Mouse (Mus musculus) hematopoietic stem cell, adult 5-6 weeks (primary cell): ENCODE measurements at regions not wholly inside any gene's neighbourhood (a gene's known extent, or its start where the extent isn't known, plus 50 kb on each side); places are given as distances from the start of the nearest gene placed in this dataset.
"Not testable (repeated sequence)": the region's sequence is repeated elsewhere in the genome, so short reads cannot be mapped to it uniquely, and the experiment has no call there.

Source experiments
- ATAC-seq, 2 experiments: fragments of 125-278 bp in 1 of 2; replicated peaks in 1 of 2; 2 replicates each; pipeline ENCODE4 v1.8.0; 2016 to 2017; ENCODE audit warnings: inconsistent platforms in 2 of 2, mild to moderate bottlenecking in 2 of 2, moderate number of reproducible peaks in 2 of 2, low read depth in 1 of 2, moderate TSS enrichment in 1 of 2; ENCODE audit not compliant: low FRiP score in 2 of 2, poor library complexity in 2 of 2, severe bottlenecking in 2 of 2, insufficient read depth in 1 of 2, low TSS enrichment in 1 of 2

DNA sequence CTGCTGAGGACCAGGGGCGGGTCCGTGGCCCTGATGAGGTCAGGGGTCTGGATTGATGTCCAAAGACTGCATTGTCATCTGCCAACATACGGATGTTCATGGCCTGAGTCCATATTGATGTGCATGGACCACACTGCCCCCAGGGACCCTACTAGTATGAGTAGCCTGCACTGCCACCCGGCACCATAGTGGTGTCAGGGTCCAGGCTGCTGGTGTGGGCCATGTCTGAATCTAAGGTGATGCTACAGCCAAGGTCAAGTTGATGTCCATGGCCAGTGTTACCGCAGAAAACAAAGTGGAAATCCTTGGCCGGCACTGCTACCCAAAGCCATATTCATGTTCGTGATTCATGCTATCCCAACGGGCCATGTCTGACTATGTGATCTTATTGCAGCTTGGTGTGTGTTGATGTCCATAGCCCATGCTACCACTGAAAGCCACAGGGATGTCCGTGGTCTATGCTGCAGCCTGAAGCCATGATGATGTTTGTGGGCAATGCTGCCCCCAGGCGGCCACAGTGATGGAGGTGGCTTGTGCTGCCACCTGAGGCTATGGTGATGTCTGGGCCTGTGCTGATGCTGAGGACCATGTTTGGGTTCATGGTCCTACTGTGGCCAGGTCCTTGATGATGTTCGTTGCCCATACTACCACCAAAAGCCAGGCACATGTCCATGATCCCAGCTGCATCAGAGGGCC is 130.5 kb downstream of the Iqub start:
- peak; percentile 39 to 53; a peak in 3 of 4 replicates for ATAC-seq

DNA sequence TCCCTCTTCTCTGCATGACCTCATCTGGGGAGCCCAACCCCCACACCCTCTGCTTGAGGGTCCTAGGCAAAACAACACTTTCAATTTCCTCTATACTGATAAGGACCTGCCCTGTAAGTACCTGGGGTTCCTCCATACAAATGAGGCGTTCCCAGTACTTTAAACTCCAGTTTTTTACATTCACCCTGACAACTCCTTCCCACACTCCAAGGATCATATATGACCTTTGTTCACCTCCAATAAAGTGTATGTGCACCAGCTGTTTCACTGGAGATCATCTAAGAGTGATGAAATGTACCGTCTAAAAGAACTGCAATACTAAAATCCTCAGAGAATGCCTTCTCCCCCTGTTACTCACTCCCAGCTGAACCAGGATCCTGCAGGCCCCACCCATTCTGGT is 135.0 kb downstream of the Iqub start:
- no peak for ATAC-seq

DNA sequence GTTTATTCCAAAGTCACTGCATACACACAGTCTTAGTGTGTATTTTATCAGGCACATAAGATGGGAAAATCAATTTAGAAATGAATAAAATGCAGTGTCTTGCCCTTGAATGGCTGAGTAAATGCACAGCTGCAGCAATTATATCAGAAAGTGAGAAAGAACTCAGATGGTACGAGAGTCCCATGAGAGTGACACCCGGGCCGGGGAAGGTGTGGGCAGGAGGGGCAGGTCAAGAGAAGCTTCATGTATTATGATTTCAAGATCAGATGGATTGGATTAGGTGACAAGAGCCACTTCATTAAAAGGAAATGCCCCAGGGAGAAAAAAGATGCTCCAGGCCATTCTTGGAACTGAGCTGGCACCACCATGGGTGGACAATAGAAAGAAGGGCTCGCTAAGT is 138.1 kb downstream of the Iqub start:
- ATAC-seq, result no peak

DNA sequence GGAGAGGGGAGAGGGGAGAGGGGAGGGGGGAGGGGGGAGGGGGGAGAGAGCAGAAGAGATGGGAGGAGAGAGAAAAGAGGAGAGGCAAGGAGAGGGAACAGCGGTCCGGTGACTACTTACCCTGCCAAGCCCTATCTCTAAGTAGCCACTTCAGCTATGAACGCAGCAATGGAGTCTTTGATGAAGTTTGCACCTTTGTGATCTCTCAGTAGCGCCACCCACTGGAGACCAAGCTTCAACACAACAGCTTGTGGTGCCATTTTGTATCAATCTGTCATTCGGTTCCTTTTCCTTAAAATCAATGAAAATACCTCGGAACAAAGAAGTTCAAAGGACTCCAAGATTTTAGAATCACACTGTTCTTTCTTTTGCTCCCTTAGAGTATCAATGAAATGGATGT is 141.7 kb downstream of the Iqub start:
- ATAC-seq, result no peak

DNA sequence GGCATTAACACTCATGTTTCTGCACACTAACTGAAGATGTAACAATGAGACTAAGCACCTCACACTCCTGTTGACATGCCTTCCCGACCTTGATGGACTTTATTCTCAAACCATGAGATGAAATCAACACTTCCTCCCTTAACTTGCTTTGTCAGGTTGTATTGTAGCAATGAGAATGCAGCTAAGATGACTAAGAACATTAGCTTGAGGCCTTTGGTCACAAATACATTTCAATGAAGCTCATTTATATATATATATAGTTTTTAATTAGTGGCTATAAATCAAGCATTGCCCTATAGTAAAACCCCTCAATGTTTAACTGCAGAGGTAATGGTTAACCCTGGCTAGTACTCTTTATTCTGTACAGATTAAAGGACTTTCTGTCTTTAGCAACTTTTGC is 143.2 kb downstream of the Iqub start:
- no peak for ATAC-seq

DNA sequence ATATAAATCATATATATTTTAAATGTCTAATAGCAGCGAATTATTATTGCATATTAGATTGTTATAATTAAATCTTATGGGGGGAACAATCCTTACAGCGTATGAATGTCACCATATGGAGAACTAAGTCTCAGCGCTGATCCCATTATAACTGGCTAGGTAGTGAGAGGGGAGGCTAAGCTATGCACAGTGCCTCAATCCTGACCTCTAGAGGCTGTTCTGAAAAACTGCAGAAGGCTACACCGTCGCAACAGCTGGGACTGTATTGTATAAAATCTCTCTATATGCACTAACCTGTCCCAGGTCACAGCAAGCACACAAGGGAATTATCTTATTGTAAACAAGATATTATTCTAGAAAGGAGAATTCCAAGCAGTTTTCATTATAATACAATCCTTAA is 164.0 kb downstream of the Iqub start:
- peak; percentile 94 to 97 for ATAC-seq

DNA sequence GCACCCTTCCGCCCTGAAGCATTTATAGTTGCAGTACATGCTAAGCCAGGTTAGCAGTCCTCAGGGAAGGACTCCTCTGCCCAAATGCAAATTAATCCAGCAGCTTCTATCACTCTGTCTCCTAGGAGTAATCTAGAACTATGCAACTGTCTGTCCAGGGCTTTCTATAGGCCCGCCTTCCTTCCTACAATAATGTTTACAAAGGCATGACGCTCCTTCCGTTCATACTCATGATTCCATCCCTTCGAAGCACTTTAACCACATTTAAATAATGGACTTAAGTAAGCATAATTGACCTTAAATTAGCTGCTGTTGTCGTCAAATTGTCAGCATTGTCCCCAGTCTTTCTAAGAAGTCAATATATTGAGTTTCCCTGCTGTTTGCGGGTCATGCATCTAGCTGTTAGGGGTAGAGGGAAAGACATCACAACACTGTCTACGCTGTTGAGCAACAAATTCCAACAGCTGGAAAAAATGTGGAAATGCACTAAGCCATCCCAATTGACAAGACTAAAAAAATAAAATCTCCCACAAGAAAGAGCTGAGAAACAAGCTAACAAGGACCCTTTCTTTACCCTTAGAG is 166.3 kb downstream of the Iqub start:
- no peak for ATAC-seq

DNA sequence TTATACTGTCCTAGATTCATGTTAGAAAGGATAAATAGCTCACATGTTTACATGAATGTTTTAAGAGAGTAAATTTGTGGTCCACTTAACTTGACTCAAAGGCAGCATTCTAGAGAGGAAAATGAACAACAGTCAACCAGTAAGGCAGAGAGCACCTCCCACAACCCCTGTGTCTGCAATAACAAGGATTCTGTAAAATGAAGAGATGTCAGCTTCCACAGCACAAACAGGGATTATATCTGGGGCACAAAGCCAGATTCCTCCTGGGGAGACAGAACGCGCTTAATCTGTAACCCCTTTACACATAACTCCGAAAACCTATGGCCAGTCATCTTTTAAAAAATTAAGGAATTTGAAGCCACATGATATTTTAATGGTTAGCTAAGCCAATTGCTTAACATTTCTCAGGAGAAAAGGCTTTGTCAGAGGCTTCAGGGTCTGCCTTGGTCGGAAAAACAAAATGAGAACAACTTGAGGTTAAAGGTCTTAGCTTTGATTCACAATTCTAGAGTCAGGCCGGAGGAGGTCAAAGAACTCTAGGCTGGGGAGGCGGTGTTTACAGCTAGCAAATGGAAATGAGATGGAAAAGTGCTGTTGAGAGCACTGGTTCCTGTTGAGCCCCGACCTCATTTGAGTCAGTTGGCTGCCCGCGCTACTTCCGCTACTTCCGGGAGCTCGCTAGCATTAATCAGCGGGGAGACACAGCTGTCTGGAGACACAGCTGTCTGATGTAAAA is 167.0 kb downstream of the Iqub start:
- peak; percentile 67 to 82 for ATAC-seq

DNA sequence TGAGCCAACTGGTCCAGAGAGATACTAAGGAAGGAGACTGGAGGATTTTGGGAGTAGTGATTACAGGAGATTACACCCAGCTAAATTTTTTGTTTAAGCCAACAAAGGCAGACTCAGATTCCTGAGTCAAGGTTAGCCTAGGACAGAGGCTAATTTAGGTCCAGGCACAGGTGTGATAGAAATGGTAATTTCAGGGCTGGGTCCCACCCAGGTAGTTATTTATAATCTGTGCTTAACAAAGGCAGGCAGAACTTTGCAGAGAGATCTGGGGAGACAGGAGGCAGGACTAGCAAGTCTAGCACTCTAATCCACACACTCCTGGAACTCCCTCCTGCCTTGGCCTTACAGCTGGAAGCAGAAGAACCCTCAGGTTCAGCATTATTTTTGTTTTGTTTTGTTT is 172.4 kb downstream of the Iqub start:
- no peak for ATAC-seq

DNA sequence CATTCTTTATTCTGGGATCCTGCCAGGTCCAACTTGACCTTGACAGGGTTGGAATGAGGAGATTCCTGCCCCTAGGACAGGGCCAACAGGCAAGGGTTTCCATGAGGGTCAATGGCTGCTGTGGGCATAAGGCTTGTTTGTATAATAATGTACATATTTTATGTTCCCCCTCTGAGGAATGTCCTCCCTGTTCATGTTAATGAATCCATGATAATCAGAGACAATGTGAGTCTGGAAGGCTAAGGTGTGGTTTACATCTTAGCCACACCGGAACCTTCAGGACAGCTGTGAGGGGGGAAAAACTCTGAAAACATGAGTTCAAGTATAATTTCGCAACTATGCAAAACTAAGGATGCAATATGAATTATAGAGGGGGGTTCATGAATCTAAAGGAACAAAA is 172.8 kb downstream of the Iqub start:
- ATAC-seq, result no peak

DNA sequence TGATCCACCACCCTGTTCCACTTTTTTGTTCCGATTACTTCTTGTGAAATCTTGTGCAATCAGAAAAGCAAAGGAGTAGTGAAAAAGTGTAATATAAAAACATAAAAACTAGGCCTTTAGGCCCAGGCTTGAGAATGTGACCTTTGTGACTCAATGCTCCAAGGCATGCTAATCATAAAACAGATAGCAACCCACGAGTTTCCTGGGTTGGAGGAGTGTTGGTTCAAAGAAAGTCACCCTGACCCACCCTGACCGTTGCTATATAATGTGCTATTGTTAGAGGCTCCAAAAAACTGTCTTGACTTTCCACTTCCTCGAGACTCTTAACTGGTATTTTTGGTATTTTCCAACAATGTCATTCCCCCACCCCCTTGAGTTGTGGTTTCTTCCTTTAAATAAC is 172.2 kb upstream of the Slc13a1 start:
- ATAC-seq, result not testable (repeated sequence)

DNA sequence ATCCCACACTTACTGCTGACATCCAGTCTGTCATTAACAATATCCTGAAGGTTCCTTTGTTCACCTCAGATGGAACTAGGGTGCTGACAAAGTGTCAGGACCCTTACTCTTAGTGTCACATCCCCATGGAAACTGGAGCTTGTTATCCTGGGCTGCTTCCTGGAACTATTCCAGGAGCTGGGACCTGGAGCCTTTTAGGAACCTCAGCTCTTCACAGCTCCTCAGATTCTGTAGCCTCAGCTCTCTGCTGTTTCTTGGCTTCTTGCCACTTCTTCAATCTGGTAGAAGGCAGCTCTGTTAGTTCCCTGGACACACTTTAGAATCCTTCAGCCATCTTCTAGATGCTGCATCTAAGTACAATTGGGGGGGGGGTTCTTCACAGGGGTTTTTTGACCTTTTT is 157.3 kb upstream of the Slc13a1 start:
- ATAC-seq, result no peak

DNA sequence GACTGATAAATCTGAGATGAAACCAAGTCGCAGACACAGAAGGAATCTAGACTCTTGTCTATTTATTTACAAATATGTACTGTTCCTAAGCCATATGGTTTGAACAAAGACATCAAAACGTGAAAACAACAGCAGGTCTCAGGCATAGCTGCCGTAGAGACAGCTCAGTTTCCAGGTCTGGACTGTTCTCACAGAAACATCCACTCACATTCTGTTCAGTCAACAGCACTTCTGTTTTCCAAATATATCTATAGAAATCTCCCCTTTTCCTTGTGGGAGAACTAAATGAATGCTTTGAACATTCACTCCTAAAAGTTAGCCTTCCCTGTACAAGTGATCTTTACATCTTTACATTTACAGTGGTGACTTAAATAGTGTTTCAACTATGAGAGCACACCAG is 156.8 kb upstream of the Slc13a1 start:
- ATAC-seq, result no peak

DNA sequence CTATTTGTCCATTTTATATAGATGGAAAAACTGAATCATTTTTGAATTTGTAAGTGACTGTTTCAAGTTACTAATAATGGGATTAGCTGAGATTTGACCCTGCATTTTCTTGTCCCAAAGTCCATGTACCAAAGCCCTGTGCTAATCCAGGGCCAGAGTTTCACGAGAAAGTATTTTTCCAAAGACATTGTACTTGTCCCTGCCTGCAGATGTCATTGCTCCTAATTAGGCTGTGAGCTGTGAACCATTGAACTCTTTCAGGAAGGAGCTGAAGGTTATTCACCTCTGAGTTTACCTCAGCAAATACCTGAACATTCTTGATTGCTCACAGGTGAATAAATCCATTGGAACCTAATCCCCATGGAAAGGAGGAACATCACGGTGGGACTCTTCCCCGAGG is 154.5 kb upstream of the Slc13a1 start:
- no peak for ATAC-seq

DNA sequence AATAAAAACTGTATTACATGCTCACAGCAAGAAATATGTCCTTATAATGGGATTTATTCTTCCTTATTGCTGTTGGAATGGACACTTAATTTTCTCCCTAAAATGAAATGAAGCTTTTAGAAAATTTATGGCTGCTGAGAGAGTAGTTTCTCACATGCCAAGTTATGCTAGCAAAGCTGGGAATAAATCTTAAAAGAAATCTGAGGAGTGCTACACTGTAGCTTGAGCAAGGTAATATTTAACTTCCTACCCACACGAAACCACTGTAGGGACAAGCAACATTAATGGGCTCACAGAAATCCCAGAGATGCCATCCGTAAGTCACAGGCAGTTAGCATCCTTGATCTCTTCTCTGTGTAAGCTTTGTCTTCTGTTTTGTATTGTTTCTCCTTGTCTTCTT is 151.0 kb upstream of the Slc13a1 start:
- no peak for ATAC-seq

DNA sequence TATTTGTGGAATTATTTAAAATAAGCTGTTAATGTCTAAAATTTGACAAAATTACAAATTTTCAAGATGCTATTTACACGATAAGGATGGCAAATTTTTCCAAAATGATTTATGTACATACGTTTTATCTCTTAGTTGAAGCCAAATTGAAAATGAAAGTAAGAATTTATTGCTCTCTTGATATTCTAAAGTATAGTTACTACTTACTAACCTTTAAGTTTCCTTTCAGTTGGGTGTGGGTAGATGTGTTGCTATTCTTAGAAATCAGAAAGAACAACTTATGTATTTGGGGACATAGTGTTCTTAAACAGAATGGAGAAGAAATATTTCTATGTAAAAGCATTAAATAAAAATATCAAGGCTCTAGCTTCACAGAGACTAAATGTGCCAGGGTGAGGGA is 142.8 kb upstream of the Slc13a1 start:
- ATAC-seq, result peak in 1 of 2 experiments; percentile 27; a peak in 1 of 4 replicates

DNA sequence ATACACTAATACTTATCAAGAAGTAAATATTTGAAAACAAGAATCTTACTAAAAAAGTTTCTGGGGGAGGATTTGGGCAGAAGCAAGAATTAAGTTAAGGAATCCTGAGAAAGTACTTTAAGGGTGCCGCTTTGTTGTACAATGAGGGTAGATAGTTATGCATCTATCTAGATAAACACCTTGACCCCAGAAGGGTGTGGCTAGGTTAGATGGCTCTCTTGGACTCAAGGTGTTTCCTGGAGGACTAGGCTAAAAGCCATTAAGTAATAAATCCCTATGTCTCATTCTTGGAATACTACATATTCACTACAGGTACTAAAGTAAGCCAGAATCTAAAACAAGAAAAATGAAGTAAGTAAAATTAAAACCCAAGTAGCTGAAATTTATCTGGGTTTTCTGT is 141.9 kb upstream of the Slc13a1 start:
- no peak for ATAC-seq

DNA sequence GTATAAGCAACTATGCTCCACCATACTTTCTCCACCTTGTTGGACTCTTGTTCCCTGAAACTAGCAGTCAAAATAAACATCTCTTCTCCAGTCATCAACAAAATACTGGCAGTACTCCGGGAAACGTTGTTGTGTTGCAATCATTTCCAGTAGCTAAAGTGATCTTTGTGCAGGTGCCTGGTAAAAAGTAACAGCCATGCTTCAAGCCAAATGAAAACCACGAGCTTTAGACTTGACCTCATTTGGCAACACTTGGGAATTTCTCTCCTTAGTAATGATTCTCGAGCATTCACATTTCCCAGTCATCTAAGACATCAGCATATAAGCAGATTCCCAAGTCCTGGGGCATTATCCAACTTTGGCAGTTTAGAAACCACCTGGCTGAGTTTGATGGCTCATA is 133.8 kb upstream of the Slc13a1 start:
- ATAC-seq, result no peak

DNA sequence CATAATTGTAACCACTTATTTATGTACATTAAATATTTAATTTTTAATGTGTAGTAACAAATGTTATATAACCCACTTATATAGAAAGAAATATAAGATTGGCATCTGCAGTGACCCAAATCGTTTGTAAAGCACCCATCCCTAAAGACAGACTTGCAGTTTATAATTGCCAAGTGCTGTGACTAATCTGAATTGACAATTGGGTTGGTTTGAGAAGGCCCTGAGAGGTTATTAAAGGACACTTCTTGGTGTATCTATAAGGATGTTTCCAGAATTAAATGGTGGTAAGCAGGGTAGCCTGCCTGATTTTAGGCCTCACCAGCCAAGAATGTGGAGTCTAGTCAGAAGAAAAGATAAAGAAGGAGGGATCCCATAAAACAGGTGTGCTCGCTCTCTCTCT is 133.3 kb upstream of the Slc13a1 start:
- no peak for ATAC-seq
